Mouse (Mus musculus) mesoderm, embryonic 11.5 days (tissue): ENCODE data around the gene Cbfb.
A peak's percentile ranks its signal among the peaks of the same experiment; 100 is the strongest.

Experiments used
- DNase-seq: peaks from one replicate; pipeline ENCODE4 v3.0.0-alpha.2; 2012; ENCODE audit warnings: low read depth, low spot score

Gene Cbfb

GRCm38 (mm10) chr8:105251954-105252353 lies 81.5 kb downstream of the Cbfb start:
- no peak for DNase-seq

- no peak for DNase-seq
Measured at GRCm38 (mm10) chr8:105252680-105253537, 82.4 kb downstream of the Cbfb start.

GRCm38 (mm10) chr8:105253766-105254151 lies 83.3 kb downstream of the Cbfb start:
- DNase-seq = no peak

- DNase-seq = peak; percentile 90
Measured at GRCm38 (mm10) chr8:105254152-105254965, 83.9 kb downstream of the Cbfb start.

- DNase-seq = peak; percentile 56
Measured at GRCm38 (mm10) chr8:105254966-105255350, 84.5 kb downstream of the Cbfb start, which contains the start of gene B3gnt9. Gene B3gnt9, minus strand, starts transcription at chr8:105255153.

GRCm38 (mm10) chr8:105257318-105258114 lies 87.0 kb downstream of the Cbfb start:
- DNase-seq = no peak

GRCm38 (mm10) chr8:105258911-105259720 lies 88.6 kb downstream of the Cbfb start:
- no peak for DNase-seq

GRCm38 (mm10) chr8:105259721-105260320 lies 89.3 kb downstream of the Cbfb start:
- peak; percentile 90 for DNase-seq

- no peak for DNase-seq
Measured at GRCm38 (mm10) chr8:105260371-105261099, 90.1 kb downstream of the Cbfb start.

GRCm38 (mm10) chr8:105261326-105261980 lies 91.0 kb downstream of the Cbfb start:
- DNase-seq = no peak

GRCm38 (mm10) chr8:105263244-105263912 lies 92.9 kb downstream of the Cbfb start:
- DNase-seq = no peak

- no peak for DNase-seq
Measured at GRCm38 (mm10) chr8:105264024-105264982, 93.8 kb downstream of the Cbfb start, which contains the start of the genes Tradd and Fbxl8. Gene Tradd, minus strand, starts transcription at chr8:105264609. Gene Fbxl8, plus strand, starts transcription at chr8:105264648.

GRCm38 (mm10) chr8:105265128-105265527 lies 94.7 kb downstream of the Cbfb start:
- no peak for DNase-seq

- no peak for DNase-seq
Measured at GRCm38 (mm10) chr8:105266775-105267174, 96.3 kb downstream of the Cbfb start.
